Mouse (Mus musculus) megakaryocyte, embryonic 14.5 days (primary cell): ENCODE measurements around the gene Rpn1. TPM values are rescaled to one million over a fixed set of nuclear protein-coding genes. Genes with fewer than 3 reads are reported as not detected.

Experiments
- H3K27me3 ChIP-seq: replicated peaks from 2 replicates; pipeline ENCODE3; 2012; ENCODE audit warnings: inconsistent platforms
- H3K36me3 ChIP-seq: replicated peaks from 2 replicates; pipeline ENCODE3; 2012; ENCODE audit warnings: low read length, inconsistent platforms, mixed read lengths
- H3K4me1 ChIP-seq: 2 replicates; pipeline ENCODE4 v1.6.1; 2012; ENCODE audit warnings: inconsistent platforms
- H3K4me3 ChIP-seq: replicated peaks from 2 replicates; pipeline ENCODE3; 2012; ENCODE audit warnings: moderate library complexity, mild to moderate bottlenecking, inconsistent platforms
- H3K9me3 ChIP-seq: 2 replicates; pipeline ENCODE4 v1.6.1; 2012; ENCODE audit warnings: inconsistent platforms
- FLI1 ChIP-seq: IDR thresholded peaks from 2 replicates; pipeline ENCODE4 v1.6.1; 2012; ENCODE audit warnings: low read length, inconsistent platforms, mixed read lengths
- GATA1 ChIP-seq: IDR thresholded peaks from 3 replicates; pipeline ENCODE4 v1.6.1; 2012; ENCODE audit warnings: mixed read lengths, low read length, inconsistent platforms, borderline replicate concordance
- polyA plus RNA-seq: library from polyadenylated mRNA; stranded (reverse); fragments of >175 nt; gene quantifications from 2 replicates; pipeline ENCODE4 v1.2.3, GENCODE M21; 2012; ENCODE audit warnings: low replicate concordance; ENCODE audit not compliant: insufficient read depth

Gene Rpn1
- polyA plus RNA-seq, 1 experiment: 59.1 TPM

DNA sequence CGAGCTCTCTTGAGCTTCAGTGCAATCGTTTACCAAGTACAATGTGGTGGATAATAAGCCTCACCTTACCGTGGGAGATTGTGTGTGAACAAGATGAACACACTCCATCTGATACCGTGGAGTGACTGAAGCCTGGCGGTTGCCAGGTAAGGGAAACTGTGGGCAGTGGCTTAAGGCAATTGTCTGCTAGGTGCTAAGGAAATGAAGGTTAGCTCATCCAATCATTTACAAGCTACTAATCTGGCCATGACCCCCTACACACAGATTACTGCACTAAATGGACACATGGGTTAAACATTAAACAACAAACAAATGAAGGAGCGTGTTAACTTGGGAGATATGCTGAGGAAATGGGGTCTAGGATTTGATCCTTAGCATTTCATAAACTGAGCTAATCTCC, 35.3 kb upstream of the Rpn1 start:
- Histone ChIP-seq H3K27me3 (peaks cover 47% of the 10 kb centered on the region), H3K4me1 (peaks cover 36% of the 10 kb centered on the region), H3K4me3 (no peak overlapping the region), H3K9me3 (peaks cover 14% of the 10 kb centered on the region), H3K36me3 (no peaks in the 10 kb centered on the region)
- TF ChIP-seq FLI1: no peak
- no peak for TF ChIP-seq GATA1

DNA sequence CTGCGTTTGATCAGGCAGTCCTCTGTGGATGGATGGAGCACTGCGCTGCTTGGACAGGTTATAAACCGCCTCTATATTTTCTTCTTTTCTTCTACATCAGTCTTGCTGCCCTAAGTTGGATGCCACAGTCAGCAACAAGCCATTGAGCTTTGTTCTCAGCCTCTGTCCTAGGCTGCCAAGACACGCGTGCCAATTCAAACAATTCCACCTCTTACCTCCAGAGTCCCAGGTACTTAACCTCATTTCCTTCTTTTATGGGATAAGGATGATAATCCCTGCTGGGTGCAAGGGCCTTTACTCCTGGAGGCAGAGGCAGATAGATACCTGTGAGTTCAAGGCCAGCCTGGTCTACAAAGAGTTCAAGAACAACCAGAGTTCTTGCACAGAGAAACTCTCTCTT, 33.1 kb upstream of the Rpn1 start:
- no peak for TF ChIP-seq GATA1
- no peak for TF ChIP-seq FLI1
- no peaks in the 10 kb centered on the region for H3K36me3 ChIP-seq
- no peak overlapping the region for H3K4me3 ChIP-seq
- peaks cover 14% of the 10 kb centered on the region for H3K9me3 ChIP-seq
- peaks cover 62% of the 10 kb centered on the region for H3K27me3 ChIP-seq
- peaks cover 29% of the 10 kb centered on the region for H3K4me1 ChIP-seq

DNA sequence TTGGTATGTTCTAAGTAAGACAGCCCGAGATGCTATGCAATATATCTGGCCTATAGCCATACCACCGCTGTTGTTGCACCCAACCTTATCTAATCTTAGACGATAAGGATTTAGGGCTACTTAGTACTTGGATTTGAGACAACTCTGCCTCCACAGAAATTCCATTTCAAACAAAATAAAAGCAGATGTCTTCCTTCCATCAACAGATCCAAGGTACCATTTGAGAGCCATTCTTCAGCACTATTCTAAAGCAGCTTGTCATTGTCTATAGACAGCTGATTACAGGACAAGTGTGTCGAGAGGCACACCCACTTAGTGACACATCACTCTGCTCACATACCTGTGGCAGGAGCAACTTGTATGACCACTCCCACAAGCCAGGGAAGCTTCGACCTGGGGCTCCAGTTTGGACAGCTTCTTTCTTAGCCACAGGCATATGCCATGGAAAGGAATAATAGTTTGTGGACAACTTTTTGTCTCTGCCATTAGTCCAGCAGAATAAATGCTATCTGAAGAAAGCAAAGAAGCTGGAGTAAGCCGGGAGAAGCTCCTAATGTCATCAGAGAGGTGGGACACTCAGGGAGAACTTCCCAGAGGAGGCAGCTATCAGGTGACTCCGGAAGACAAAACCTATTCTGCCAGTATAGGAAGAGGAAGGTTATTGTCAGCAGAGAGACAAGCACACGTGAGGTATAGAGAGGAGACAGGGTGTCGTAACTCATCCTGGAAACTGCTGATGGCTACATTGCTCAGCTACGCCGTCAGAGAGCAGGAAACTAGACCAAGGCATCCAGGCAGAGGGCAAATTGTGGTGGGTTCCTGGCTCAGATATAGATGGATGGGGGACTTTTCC, 30.8 kb upstream of the Rpn1 start:
- H3K27me3 ChIP-seq: peaks cover 79% of the 10 kb centered on the region
- TF ChIP-seq GATA1 (no peak), FLI1 (no peak)
- no peak overlapping the region for H3K4me3 ChIP-seq

GRCm38 (mm10) chr6:88054081-88054835, 30.0 kb upstream of the Rpn1 start:
- Histone ChIP-seq H3K36me3 (no peaks in the 10 kb centered on the region), H3K4me3 (no peak overlapping the region), H3K9me3 (peaks cover 14% of the 10 kb centered on the region), H3K4me1 (peaks cover 20% of the 10 kb centered on the region), H3K27me3 (peaks cover 74% of the 10 kb centered on the region)
- TF ChIP-seq GATA1: no peak
- TF ChIP-seq FLI1: no peak

More for the DNA sequence above, 30.8 kb upstream of the Rpn1 start:
- H3K4me1 ChIP-seq: peaks cover 24% of the 10 kb centered on the region
- peaks cover 14% of the 10 kb centered on the region for H3K9me3 ChIP-seq
- H3K36me3 ChIP-seq: no peaks in the 10 kb centered on the region

DNA sequence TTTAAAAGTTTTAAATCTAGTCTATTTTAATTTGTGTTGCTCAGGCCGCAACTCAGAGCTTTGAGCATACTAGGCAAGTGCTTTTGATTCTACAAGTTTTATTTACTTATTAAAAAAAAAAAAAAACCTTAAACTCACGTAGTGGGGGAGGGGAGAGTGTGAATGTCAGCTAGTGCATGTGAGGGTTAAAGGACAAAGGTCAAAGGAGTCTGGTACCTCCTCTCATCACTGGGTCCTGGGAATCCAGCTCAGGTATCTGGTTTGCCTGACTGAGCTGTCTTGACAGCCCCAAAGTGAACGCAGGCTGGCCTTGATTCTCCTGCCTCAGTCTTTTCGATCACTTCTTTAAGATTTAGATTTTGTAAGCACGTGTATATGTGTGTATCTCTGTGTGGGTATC, 28.6 kb upstream of the Rpn1 start:
- Histone ChIP-seq H3K27me3 (peaks cover 70% of the 10 kb centered on the region), H3K4me3 (no peak overlapping the region), H3K4me1 (peaks cover 19% of the 10 kb centered on the region), H3K36me3 (no peaks in the 10 kb centered on the region), H3K9me3 (peaks cover 10% of the 10 kb centered on the region)
- TF ChIP-seq GATA1 (no peak), FLI1 (no peak)

- Histone ChIP-seq H3K27me3 (peaks cover 66% of the 10 kb centered on the region), H3K4me3 (no peak overlapping the region), H3K9me3 (peaks cover 5% of the 10 kb centered on the region), H3K36me3 (no peaks in the 10 kb centered on the region), H3K4me1 (peaks cover 20% of the 10 kb centered on the region)
- TF ChIP-seq FLI1 (no peak), GATA1 (no peak)
Measured at GRCm38 (mm10) chr6:88056866-88057265, 27.4 kb upstream of the Rpn1 start.

DNA sequence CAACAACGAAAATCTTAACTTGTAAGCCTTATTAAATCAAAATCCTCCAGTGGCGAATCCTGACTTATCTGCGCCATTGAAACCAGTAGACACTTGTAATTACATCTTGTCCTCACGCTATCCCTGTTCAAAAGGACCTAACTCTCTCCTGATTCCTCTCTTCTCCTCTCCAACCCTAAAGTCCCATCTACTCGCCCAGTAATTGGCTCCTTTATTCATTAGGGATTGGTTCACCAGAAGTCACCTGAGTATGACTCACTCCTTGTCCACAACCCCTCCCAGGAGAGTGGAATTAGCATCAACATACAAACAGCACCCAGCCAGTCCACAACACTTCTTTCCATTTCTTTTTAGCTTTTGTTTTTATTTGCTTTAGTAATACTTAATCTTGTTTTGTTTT, 24.4 kb upstream of the Rpn1 start:
- TF ChIP-seq GATA1 (no peak), FLI1 (no peak)
- Histone ChIP-seq H3K9me3 (peaks cover 3% of the 10 kb centered on the region; the same call in 1 of the 2 replicates), H3K4me3 (no peak overlapping the region), H3K36me3 (no peaks in the 10 kb centered on the region), H3K27me3 (peaks cover 57% of the 10 kb centered on the region), H3K4me1 (peaks cover 27% of the 10 kb centered on the region)

GRCm38 (mm10) chr6:88060602-88061001, 23.7 kb upstream of the Rpn1 start:
- Histone ChIP-seq H3K36me3 (no peaks in the 10 kb centered on the region), H3K4me1 (peaks cover 34% of the 10 kb centered on the region), H3K27me3 (peaks cover 57% of the 10 kb centered on the region), H3K4me3 (no peak overlapping the region), H3K9me3 (peaks cover 3% of the 10 kb centered on the region; the same call in 1 of the 2 replicates)
- no peak for TF ChIP-seq FLI1
- no peak for TF ChIP-seq GATA1

DNA sequence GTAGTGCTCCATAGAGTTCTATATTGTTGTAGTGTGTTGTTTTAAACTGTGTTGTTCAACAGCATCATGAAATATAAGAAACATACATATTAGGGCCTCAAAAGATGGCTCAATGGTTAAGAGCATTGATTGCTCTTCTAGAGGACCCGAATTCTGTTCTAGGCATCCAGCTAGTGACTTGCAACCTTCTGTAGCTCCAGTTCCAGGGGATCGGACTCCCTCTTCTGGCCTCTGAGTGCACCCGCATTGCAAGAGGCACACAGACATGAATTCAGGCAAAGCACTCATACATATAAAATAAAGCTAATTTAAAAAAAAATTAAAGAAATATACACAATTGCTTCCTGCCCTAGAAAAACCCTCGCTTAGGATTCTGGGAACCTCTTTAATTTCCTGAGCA, 22.9 kb upstream of the Rpn1 start:
- H3K4me3 ChIP-seq: no peak overlapping the region
- H3K27me3 ChIP-seq: peaks cover 54% of the 10 kb centered on the region
- TF ChIP-seq FLI1 (no peak), GATA1 (no peak)
- H3K9me3 ChIP-seq: peaks cover 3% of the 10 kb centered on the region; the same call in 1 of the 2 replicates
- H3K4me1 ChIP-seq: peaks cover 41% of the 10 kb centered on the region
- H3K36me3 ChIP-seq: no peaks in the 10 kb centered on the region

DNA sequence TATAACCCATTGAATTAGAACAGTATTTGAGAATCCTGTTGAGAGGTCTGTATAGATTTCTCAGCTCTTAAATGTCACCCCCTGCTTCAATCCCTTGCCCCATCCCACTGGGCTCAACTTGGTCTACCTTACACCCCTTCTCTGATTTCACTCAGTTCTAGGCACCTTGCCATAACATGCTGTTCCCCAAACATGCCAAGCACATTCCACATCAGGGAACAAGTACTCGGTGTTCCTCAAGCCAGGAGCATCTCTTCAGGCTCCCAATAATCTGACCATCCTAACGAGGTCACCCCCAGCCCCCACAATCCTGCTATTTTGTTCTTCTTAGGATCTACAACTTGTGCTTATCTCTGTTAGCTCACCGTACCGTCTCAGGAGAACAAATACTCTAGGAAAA, 21.9 kb upstream of the Rpn1 start:
- no peaks in the 10 kb centered on the region for H3K36me3 ChIP-seq
- no peak for TF ChIP-seq FLI1
- no peak for TF ChIP-seq GATA1
- peaks cover 50% of the 10 kb centered on the region for H3K27me3 ChIP-seq
- H3K9me3 ChIP-seq: peaks cover 3% of the 10 kb centered on the region; the same call in 1 of the 2 replicates
- no peak overlapping the region for H3K4me3 ChIP-seq
- peaks cover 37% of the 10 kb centered on the region for H3K4me1 ChIP-seq
